Mouse (Mus musculus): ENCODE results near the gene Zdhhc14.

Gene Zdhhc14

GRCm38 (mm10) chr17:5491801-5492745 lies at the start of gene Zdhhc14:
Zdhhc14 (plus strand) TSS chr17:5492557.
- DNase-seq (ENCODE audit: low spot score in 2 of 2), result peak; percentile 94

DNA sequence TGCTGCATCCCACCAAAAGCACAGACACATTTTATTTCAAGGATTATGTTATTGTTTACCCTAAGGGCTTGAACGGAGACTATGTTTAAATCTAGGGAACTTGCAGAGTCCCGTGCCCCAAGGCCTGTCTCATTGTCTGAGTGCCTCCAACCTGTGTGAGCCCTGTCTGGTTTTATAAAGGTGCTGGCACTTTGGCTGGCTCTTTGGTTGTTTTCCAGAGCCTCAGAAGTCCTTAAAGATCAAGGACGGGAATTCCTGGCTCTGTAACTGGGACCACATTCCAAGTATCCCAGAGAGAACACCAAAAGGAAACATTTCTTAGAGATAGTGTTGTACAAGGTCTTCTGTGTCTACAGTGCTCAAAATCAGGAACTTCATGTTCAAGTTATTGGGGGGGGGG lies 49.1 kb upstream of the Zdhhc14 start:
- no peak for DNase-seq (ENCODE audit: low spot score in 2 of 2)

DNA sequence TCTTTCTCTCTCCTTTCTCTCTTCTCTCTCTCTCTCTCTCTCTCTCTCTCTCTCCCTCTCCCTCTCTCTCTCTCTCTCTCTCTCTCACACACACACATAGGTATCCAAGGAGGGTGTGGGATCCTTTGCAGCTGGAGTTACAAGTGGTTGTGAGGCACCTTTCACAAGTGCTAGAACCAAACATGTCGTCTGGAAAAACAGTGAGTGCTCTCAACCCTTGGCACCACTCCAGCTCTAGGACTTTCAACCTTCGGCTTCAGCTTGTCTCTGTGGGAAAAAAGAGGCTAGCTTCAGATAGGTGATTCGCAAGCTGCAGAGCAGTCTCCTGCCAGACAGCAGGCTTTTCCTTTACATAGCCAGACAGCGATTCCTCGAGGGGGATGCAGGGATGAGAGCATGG lies 48.6 kb upstream of the Zdhhc14 start:
- no peak for DNase-seq (ENCODE audit: low spot score in 2 of 2)

DNA sequence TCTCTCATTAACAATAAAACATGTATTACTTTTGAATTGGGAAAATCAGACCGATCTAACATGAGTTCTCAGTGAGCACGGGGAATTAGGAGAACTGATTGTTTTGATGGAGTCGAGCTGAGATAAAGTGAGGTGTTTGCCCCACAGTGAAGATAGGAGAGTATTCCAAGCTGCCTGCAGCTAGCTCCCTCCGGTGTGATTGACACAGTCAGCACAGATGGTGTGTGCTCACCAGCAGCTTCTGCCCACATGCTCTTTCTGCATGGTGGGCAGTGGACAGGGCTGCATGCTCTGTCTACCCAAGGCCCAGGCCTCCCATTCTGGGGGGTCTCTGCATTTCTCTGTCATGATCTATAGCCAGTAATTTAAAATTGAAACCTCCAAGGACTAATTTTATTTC lies 38.7 kb upstream of the Zdhhc14 start:
- no peak for DNase-seq (ENCODE audit: low spot score in 2 of 2)

GRCm38 (mm10) chr17:5463912-5464311 lies 28.4 kb upstream of the Zdhhc14 start:
- no peak for DNase-seq (ENCODE audit: low spot score in 2 of 2)

DNA sequence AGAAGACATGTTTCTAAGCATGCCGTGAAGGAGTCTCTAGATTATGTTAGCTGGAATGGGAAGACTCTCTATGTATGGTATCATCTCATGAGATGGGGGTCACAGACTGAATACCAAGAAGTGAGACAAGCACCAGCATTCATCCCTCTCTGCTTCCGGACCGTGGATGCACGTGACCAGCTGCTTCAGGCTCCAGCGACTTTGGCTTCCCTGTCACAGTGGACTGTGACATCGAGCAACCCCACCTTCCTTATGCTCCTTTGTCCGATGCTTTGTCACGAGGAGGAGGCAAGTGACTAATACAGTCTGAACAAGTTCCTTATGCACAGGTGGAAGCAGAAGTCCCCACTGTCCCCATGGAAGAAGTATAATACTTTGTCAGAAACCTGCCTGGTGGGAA lies 25.6 kb upstream of the Zdhhc14 start:
- DNase-seq (ENCODE audit: low spot score in 2 of 2), result no peak

DNA sequence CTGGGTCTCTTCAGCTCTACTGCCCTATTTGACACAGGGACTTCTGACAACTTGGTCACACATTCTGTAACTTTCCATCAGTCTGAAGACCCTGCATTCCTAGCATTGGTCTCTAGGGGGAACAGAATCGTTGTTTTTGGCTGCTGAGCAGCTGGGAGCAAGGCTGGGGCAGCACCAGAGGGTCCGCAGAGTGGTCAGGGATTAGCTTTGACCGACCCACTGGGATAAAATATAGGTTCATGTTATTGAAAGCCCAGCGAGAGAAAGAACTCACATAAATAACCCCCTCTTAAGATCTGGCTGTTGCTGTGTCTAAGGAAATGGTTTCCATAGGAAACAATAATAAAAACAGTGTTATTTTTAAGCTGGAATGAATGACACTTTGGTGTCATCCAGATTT lies 25.2 kb upstream of the Zdhhc14 start:
- DNase-seq (ENCODE audit: low spot score in 2 of 2), result no peak

DNA sequence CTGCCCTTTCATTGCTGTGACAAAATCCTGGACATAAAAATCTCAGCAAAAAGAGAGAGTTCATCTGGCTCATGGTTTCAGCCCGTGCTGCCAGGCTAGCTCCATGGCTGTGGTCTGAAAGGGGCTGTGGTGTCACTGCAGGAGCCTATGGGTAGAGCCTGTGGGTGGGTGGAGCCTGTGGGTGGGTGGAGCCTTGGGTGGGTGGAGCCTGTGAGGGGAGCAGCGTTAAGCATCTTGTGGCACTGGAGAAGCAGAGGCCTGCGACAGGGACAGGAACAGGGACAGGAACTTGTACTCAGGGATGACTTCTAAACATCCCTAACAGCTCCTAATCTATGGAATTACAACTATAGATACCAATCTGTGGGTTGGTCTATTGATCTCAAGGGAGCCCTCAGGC lies 20.1 kb upstream of the Zdhhc14 start:
- no peak for DNase-seq (ENCODE audit: low spot score in 2 of 2)

DNA sequence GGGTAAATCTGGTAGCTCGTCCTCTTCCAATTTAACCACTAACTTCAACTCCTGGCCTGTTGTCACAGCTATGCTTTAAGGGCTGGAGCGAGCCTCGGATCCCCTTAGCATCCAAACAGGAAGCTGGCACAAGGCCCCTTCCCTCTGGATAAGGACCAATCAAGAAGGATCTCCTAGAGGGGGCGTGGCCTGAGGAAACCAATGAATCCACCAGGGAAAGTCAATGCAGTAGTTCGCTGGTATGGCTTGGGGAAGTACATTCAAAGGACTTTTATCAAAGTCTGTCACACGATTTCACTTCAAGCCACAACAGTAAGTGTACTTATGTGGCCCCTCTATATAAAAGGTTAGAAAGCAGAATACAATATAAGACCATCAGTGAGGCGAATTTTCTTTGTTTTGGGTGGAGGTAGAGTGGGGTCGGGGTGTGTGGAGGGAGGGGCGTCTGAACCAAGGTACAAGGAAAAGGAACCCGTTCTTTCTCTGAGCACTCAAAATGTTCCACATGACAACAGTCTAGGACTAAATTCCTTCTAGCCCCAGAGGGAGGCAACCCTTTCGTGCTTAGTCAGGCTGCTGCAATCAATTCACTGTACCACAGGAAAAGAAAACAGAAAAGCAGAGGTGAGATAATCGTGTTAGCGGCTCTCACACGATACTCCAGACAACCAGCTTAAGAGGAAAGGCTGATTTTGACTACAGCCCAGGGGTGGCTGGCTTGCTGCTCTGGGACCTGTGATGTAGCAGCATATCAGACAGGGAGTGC lies 16.2 kb upstream of the Zdhhc14 start:
- DNase-seq (ENCODE audit: low spot score in 2 of 2), result no peak

DNA sequence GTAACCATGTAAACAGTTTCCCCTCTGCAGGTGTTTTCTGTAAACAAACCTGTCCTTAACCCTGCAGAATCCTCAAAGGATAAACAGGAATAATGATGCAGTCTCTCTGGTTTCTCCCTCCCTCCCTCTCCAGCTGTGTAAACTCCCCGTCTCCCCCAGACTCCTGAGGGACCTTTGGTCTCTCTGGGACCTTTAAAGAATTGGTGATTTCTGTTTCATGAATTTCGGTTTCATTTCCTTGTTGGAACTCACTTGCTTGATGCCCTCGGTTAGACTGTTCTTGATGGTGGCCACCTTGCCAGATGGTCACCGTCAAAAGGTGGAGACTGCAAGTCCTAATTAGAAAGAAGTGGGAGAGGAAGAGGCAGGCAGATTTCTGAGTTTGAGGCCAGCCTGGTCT lies 8.9 kb upstream of the Zdhhc14 start:
- peak in 1 of 2 experiments; percentile 25 for DNase-seq (ENCODE audit: low spot score in 2 of 2)

DNA sequence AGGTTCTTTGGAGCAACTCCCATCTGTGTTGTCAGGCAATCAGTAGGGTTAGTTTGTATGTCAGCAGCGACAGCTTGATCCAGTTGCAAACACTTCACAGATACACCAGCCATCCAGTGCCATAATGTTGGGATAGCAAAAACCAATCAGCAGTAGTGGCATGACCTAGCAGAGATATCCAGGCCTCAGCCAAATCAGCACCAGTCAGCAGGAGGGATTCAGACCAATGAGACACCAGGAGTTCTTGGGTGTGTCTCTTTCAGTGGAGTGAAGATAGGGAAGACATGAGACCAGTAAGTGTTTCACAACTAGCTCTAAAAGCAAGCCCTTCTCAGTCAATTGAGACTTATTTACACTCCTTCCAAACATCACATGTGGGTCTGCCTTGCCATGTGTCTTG lies 7.7 kb upstream of the Zdhhc14 start:
- peak; percentile 23 to 46 for DNase-seq (ENCODE audit: low spot score in 2 of 2)

- no peak for DNase-seq (ENCODE audit: low spot score in 2 of 2)
Measured at GRCm38 (mm10) chr17:5488156-5488555, 4.2 kb upstream of the Zdhhc14 start.

DNA sequence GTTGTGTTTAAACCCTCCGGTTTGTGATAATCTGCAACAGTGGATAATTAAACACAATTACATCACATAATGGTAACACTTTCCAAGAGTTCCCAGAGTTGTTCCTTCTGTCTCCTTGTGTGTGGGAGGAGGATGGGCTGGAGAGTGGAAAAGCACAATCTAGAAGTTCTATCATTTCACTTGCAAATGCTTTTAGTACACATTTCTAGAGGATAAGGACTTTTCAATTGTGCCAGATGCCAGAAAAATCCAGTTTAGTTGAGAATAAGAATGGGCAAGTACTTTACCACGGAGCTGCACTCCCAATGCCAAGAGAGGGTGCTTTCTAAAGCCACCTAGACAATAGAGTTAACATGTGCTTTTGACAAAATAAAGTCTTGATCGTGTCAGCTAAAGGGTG lies 2.0 kb upstream of the Zdhhc14 start:
- no peak for DNase-seq (ENCODE audit: low spot score in 2 of 2)

- peak; percentile 93 to 95 for DNase-seq (ENCODE audit: low spot score in 2 of 2)
Measured at GRCm38 (mm10) chr17:5491031-5491800, 1.1 kb upstream of the Zdhhc14 start.

DNA sequence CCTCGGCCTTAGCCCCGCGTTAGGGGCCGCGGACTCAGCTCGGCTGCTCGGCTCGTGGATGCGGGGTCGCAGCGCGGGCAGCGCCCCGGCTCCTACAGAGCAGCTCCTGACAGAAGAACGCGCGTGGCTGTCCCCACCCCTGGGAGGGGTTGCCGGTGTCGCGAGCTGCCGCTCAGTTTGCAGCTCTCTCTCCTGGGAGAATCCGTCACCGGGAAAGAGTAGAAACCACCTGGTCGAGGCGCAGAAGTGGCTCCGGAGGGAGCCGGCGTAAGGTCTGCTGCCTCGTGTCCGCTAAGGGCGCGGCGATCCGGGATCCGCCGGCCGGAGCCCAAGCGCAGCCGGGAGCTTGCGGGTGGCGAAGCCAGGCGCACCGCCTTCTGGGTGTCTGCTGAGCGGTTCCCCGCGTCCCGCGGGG lies 396 bp downstream of the Zdhhc14 start:
- DNase-seq (ENCODE audit: low spot score in 2 of 2), result no peak

- peak; percentile 18 to 30 for DNase-seq (ENCODE audit: low spot score in 2 of 2)
Measured at GRCm38 (mm10) chr17:5493161-5493771, 909 bp downstream of the Zdhhc14 start.

DNA sequence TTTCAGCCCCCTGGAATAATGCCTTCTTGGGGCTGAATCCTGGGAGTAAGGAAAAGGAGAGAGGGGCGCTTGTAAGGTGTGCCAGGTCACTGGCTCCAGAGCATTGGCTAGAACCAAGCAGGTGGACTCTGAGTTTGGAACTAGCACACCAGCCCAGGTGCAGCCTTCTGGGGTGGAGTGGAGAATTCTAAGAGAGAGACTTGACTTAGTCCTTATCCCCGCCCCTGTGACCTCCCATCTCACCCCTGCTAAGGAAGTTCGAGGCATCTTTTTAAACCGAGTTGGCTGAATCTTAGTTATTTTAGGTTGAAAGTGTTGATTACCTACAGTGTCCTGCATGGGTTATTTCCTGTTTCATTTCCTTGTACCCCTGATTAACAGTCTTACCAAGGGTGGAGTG lies 1.5 kb downstream of the Zdhhc14 start:
- DNase-seq (ENCODE audit: low spot score in 2 of 2), result peak; percentile 57 to 71

GRCm38 (mm10) chr17:5494832-5495231 lies 2.5 kb downstream of the Zdhhc14 start:
- no peak for DNase-seq (ENCODE audit: low spot score in 2 of 2)

DNA sequence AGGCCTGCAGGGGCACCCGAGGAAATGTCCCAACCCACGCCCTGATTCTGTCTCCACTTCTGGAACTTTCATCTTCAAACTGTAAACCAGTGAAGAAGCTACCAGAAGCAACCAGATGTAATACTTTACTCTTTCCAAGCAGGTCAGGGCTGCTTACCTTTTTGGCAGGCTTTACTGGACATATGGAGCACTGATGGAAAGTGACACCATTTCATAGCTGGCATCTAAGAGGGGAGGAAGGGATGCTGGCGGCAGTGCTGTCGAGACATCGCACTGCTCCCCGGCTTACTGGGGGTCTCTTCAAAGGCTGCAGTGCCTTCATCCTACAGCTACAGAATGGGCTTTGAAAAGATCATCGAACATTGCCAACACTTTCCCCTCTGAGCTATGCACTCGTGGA lies 5.3 kb downstream of the Zdhhc14 start:
- DNase-seq (ENCODE audit: low spot score in 2 of 2), result no peak

- DNase-seq (ENCODE audit: low spot score in 2 of 2), result no peak
Measured at GRCm38 (mm10) chr17:5498996-5499395, 6.6 kb downstream of the Zdhhc14 start.

DNA sequence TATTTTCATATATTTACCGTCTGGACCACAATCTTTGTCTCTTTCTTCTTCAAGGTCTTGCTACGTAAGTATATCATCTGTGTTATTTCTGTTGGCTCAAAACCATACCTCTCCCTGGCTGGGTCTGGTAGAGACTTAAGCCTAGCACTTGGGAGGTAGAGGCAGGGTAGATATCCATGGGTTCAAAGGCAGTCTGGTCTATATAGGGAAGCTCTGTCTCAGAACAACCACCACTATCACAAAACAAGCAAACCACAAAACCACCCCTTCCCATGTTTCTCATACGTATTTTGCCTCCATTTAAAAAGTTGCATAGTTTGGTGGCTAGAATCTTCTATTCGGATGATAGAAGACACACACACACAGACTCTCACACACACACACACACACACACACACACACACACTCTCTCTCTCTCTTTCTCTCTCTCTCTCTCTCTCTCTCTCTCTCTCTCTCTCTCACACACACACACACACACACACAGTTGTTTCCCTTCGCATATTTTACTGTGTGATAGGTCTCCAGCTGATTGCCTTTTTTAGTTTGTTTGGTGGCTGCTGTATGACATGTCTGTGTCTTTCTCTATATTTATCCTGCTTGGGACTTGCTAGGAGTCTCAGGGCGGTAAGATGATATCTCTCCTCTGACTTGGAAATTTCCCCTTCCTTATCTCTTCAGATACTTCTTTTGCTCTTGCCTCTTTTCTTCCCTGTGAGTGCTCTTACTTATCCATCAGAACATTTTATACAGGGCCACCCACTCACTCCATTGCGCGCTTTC lies 11.8 kb downstream of the Zdhhc14 start:
- DNase-seq (ENCODE audit: low spot score in 2 of 2), result no peak

Data from spleen, postnatal 36 days (tissue).